Mouse (Mus musculus) spleen, adult 2 months (tissue): ENCODE data around the gene Slc4a10.

Experiments
- CTCF ChIP-seq: fragments of 200-500 bp; IDR thresholded peaks from 2 replicates; pipeline ENCODE4 v1.5.1; 2011; ENCODE audit warnings: mild to moderate bottlenecking, inconsistent platforms; ENCODE audit not compliant: insufficient read depth, insufficient read length, insufficient replicate concordance; ENCODE audit errors: extremely low read depth
- POLR2A ChIP-seq: fragments of 200-500 bp; IDR thresholded peaks from 2 replicates; pipeline ENCODE4 v1.6.1; 2011; ENCODE audit warnings: low read depth, low read length, inconsistent platforms

DNA sequence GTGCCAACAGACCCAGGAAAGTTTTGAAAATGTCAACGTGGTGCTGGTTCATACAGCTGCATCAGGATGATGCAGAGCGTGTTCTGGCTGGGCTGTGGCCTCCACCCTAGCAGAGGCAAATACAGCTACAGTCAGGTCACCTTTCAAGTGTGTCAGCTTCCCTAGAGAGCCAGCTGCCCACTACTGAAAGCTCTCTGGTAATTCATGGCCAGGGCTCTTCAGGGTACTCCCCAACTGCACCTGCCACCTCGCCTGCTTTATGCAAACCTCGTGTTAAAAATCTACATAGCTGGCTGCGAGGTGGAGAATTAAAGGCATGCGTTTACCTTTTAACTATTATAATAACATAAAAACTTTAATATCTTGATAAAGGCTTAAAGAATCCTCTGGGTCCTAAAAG, 298.1 kb downstream of the Slc4a10 start:
- TF ChIP-seq CTCF (no peak), POLR2A (no peak)
